Mouse (Mus musculus) spleen, adult 2 months (tissue): ENCODE measurements at regions not wholly inside any gene's neighbourhood (a gene's known extent, or its start where the extent isn't known, plus 50 kb on each side); places are given as distances from the start of the nearest gene placed in this dataset.

Experiments used
- CTCF ChIP-seq: fragments of 200-500 bp; IDR thresholded peaks from 2 replicates; pipeline ENCODE4 v1.5.1; 2011; ENCODE audit warnings: mild to moderate bottlenecking, inconsistent platforms; ENCODE audit not compliant: insufficient read depth, insufficient read length, insufficient replicate concordance; ENCODE audit errors: extremely low read depth
- POLR2A ChIP-seq: fragments of 200-500 bp; IDR thresholded peaks from 2 replicates; pipeline ENCODE4 v1.6.1; 2011; ENCODE audit warnings: low read depth, low read length, inconsistent platforms

GRCm38 (mm10) chr9:81308532-81309191 lies 325.0 kb downstream of the Htr1b start:
- TF ChIP-seq POLR2A (no peak), CTCF (no peak)
